Mouse (Mus musculus): Measurements from ENCODE around the gene Hist1h2bm.

Gene Hist1h2bm

DNA sequence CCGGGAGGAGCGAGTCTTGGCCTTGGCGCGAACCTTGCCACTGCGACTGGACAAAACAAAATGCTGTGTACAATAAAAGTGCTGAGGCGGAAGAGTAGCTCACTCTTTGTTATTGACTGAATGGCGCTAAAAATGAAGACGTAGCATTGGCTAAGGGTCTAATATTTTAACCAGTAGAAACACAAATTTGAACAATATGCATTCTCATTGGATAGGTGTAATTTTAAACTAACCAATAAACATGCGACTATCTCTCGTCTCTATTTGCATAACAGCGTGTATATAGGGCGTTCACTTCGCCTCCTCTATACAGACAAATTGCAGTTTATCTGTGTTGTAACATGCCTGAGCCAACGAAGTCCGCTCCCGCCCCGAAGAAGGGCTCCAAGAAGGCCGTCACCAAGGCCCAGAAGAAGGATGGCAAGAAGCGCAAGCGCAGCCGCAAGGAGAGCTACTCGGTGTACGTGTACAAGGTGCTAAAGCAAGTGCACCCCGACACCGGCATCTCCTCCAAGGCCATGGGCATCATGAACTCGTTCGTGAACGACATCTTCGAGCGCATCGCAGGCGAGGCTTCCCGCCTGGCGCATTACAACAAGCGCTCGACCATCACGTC lies at the start of gene Hist1h2bm:
TSS of gene Hist1h2bm (plus strand) at position 288 of the 616 bp plus-strand sequence.
- in situ Hi-C loops (cut with MboI, MseI): loop anchor here (5.0 to 25.0 kb wide), 3 partner anchors 315 to 1850 kb away; partner anchors contain the start of genes Hist1h2ad, Hist1h2ae, Hist1h2ah and Hist1h2bf

DNA sequence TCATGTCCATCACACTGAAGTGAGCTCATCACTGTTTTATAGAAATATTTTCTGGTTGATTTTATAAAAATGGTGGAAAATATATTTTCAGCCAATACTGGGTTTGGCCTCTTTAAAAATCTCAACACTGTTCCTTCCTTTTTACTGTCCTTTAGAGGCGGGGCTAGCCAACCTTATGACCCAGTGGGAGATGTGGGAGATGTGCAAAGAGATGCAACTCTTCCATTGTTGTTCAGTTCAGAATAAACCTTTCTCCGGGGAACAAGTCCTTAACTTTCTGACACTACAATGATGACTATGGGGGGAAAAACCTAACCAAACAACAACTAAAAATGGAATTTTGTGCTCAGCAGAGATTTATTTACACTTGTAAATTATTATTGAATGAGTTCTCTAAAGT lies 44.5 kb upstream of the Hist1h2bm start, which contains the start of gene Olfr1360:
TSS of gene Olfr1360 (minus strand) at position 101 of the 400 bp plus-strand sequence.
- in situ Hi-C loops (cut with MboI, MseI): no loop called here

DNA sequence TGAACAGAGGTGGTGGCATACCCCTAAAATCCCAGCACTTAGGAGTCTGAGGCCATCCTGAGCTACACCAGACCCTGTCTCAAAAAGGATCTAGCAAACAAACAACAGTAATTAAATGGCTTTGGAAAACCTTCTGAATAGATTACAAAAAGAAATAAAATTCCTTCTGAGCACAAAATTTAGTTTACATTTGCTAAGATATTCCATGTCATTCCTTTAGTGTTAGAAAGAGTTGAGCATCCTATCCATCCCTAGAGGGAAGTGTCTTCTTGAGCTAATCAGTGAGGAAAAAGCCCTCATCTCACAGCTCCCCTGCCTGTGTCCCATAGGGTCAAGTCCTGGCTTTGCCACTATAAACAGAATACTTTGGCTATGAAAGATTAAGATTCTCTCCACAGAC lies 24.0 kb upstream of the Hist1h2bm start, which contains the start of gene Olfr1359:
TSS of gene Olfr1359 (plus strand) at position 301 of the 400 bp plus-strand sequence.
- in situ Hi-C loops (cut with MboI, MseI): no loop called here

DNA sequence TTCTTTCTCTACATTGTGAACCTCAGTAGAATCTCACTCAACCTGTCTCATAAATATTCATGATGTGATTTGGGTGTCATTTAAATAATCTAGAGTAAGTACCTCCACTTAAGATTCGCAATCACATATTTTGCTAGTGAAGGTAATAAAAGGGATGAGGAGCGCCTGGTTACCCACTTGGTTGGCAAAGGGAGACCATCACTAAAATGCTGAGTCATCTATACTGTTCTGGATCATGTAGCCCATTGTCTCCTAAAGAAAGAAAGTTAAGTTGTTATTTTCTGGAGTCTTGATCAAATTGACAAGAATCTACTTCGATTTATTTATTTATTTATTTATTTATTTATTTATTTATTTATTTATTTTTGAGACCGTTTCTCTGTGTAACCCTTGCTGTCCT lies 15.2 kb upstream of the Hist1h2bm start:
- in situ Hi-C loops (cut with MboI, MseI): loop anchor here (25.0 kb wide), 1 partner anchor 1606 kb away; no protein-coding TSS in a partner anchor

DNA sequence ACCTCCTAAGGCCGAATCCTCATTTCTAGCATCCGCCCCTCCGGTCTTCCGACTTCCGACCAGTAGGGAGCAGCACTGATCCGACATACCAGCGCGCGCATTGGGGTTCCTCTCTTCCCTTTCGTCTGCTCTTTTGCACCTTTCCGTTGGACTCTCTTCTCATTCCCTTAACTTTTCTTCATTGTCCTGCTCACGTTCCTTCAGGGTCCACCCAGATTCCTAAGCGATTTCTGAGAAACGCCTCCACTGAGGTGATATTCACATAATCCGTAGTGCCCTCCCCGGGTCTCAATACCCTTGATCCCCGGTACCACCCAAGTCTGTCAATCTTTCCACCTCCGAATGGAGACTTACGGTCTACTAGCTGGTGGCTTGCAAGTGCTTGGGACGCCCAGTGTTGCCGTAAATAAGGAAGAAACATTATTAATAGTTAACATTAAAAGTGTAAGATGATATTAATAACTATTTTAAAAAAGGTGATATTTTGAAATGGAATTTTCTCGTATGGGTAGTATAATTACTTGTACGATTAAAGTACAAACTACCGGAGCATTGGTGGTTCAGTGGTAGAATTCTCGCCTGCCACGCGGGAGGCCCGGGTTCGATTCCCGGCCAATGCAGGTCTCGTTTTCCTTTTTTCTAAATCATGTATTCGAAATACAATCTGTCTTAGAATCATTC lies 11.7 kb upstream of the Hist1h2bm start:
- in situ Hi-C loops (cut with MboI, MseI): loop anchor here (10.0 to 25.0 kb wide), 2 partner anchors 215 to 1602 kb away; no protein-coding TSS in a partner anchor

DNA sequence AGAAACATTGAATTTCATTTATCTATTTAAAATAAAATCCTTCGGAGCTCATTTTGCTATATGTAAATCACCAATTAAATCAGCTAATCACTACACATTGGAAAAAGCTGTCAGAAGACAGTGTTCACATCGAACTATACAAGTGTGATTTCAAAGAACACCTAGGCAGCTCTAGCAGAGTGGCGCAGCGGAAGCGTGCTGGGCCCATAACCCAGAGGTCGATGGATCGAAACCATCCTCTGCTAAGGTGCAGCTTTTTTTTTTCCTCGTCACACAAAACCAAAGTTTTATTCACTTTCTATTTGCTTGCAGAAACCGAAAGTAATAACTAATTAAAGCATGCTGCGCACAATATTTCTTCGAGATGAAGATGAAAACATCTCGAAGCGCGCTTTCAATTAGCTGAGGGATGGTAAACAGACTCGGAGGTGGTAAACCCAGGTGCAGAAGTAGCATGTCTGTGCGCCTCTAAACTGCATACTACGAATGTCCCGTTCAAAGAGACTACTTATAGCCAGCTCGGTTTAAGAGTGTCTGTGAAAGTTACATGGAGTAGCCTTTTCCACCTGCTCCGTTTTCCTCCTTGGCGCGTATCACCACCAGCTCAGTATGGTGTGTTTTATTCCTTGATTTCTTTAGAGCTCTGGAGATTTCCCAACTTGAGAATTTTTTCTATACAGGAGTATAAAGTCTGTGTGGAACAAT lies 10.9 kb upstream of the Hist1h2bm start:
- in situ Hi-C loops (cut with MboI, MseI): loop anchor here (10.0 to 25.0 kb wide), 2 partner anchors 214 to 1601 kb away; no protein-coding TSS in a partner anchor

DNA sequence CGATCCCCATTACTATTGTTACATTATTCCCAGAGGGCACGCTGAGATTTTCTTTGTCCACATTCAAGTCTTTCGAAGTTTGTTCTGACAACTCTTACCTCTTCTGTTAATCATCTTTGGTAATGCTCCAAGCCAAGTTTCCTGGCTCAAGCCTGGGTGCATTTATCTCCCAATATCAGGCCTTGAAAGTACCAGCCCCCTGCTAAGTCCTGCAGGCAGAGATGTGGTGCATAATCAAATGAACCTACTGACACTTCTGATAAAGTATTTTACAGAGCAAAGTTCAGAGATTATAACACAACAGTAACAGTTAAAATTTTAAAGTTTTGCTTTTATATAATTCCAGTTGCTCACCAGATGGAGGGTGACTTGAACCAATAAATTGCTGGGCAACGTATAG lies 10.1 kb upstream of the Hist1h2bm start:
- in situ Hi-C loops (cut with MboI, MseI): loop anchor here (10.0 to 25.0 kb wide), 2 partner anchors 213 to 1601 kb away; no protein-coding TSS in a partner anchor

DNA sequence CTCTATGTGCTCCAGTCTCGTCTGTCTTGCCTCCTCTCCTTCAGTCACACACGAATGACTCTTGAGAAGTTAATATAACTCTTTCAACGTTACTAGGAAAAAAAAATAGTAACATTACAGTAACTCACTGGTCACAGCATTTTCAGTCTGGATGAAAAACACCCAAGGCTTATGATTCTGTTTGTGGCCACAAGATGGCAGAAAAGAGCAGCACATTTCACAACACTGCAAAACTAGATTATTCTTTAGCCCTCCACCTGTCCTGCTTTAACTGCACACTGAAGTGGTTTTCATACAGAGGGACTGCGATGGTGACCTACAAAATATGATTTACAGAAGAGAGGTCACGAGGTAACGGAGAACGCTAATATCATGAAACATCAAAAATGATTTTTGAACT lies 7.1 kb upstream of the Hist1h2bm start:
- in situ Hi-C loops (cut with MboI, MseI): loop anchor here (5.0 to 25.0 kb wide), 4 partner anchors 210 to 1968 kb away; partner anchors contain the start of genes Hist1h2ac, Hist1h2bc and Hist1h3g

DNA sequence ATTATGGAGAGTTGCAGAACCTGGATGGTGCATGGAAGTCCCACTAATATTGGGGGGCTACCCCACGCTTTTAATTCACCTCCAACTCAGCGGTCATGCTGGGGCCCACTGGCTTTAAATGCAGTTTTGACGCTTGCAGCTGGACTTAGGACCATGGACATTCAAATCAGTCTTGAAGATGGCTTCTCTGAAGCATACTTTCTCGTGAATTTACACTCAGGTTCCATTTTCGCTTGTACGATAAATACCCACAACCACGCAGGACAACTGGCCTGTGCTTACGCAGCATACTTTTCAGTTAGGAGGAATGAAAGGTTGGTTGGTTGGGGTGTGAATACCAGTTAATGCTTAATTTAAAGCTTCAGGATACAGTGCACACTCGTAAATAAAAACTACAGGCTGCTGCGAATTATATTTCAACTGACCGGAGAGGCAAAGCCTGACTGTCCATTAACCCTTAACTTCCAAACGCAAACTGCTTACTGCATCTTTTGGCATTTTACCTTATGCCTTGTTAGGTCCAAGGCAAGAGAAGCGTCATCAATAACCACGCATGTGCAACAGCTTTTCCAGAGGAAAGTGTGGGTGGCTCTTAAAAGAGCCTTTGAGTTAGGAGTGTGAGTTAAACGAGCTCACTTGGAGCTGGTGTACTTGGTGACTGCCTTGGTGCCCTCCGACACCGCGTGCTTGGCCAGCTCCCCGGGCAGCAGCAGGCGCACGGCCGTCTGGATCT lies 6.5 kb upstream of the Hist1h2bm start:
- in situ Hi-C loops (cut with MboI, MseI): loop anchor here (5.0 to 25.0 kb wide), 4 partner anchors 210 to 1967 kb away; partner anchors contain the start of genes Hist1h2ac, Hist1h2bc and Hist1h3g

DNA sequence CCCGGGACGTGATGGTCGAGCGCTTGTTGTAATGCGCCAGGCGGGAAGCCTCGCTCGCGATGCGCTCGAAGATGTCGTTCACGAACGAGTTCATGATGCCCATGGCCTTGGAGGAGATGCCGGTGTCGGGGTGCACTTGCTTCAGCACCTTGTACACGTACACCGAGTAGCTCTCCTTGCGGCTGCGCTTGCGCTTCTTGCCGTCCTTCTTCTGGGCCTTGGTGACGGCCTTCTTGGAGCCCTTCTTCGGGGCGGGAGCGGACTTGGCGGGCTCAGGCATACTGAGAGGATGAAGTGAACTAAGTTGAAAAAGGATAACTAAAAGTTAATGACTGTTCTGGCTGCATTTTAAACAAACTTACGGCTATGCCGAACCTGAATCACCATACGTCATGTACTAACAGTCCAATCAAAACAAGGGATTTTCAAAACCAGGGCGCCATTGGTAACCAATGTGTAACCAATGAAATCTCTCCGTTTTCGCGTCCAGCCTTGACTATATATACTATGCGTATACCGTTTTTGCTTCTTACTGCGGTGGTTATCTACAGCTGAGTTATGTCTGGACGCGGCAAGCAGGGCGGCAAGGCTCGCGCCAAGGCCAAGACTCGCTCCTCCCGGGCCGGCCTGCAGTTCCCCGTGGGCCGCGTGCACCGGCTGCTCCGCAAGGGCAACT lies 5.8 kb upstream of the Hist1h2bm start, which contains the start of the genes Hist1h2bl and Hist1h2ai:
TSS of gene Hist1h2bl (minus strand) at position 280 of the 676 bp plus-strand sequence.
TSS of gene Hist1h2ai (plus strand) at position 559 of the 676 bp plus-strand sequence.
- in situ Hi-C loops (cut with MboI, MseI): loop anchor here (5.0 to 25.0 kb wide), 4 partner anchors 209 to 1966 kb away; partner anchors contain the start of genes Hist1h2ac, Hist1h2bc and Hist1h3g

DNA sequence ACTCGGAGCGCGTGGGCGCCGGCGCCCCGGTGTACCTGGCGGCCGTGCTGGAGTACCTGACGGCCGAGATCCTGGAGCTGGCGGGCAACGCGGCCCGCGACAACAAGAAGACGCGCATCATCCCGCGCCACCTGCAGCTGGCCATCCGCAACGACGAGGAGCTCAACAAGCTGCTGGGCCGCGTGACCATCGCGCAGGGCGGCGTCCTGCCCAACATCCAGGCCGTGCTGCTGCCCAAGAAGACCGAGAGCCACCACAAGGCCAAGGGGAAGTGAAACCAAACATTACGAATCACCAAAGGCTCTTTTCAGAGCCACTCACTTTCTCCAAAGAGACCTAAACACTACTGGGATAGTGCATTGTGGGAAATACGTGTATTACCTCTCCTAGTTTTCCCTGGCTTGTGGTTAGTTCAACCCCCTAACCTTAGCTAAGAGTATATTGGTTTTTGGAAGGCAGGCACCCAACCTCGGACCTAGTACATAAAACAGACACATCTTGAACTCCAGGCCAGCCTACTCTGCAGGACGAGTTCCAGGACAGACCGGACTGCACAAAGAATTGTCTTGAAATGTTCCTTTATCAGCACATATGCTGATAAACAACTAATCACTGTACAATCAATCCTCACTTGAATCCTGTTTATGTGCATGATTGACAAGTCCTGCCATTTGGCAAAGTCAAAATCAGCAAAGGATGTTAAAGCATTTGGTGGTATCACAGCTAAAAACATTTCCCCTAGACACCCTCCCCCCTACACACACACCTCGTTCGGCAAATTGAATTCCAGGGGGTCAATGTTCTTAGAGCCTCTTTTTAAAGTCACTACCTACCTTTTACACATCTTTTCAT lies 5.1 kb upstream of the Hist1h2bm start:
- in situ Hi-C loops (cut with MboI, MseI): loop anchor here (5.0 to 25.0 kb wide), 4 partner anchors 208 to 1966 kb away; partner anchors contain the start of genes Hist1h2ac, Hist1h2bc and Hist1h3g

DNA sequence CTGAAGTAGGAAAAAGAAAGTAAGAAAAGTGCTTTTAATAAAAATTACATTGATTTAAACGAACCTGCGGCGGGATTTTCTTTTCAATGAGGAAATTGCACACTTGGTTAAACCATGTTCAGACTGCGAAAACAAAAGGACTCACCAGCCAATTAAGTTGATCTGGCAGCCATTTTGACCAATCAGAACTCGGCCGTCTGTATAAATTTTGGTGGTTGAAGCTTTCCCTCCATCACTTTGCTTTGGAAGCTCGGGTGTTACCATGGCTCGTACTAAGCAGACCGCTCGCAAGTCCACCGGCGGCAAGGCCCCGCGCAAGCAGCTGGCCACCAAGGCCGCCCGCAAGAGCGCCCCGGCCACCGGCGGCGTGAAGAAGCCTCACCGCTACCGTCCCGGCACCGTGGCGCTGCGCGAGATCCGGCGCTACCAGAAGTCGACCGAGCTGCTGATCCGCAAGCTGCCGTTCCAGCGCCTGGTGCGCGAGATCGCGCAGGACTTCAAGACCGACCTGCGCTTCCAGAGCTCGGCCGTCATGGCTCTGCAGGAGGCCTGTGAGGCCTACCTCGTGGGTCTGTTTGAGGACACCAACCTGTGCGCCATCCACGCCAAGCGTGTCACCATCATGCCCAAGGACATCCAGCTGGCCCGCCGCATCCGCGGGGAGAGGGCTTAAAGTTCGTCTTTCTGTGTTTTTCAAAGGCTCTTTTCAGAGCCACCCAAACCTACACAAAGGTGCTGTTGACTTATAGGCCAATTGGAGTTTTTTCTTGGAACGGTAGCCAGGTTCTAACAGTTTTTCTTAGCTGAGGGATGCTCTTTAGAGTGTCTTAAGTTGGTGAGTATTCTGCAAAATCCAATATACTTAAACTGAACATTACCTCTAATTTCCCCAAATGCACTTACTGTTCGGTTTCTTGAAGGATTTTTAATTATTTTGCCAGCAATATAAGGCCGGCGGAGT lies 4.2 kb upstream of the Hist1h2bm start, which contains the start of gene Hist1h3h:
TSS of gene Hist1h3h (plus strand) at position 263 of the 961 bp plus-strand sequence.
- in situ Hi-C loops (cut with MboI, MseI): loop anchor here (5.0 to 25.0 kb wide), 4 partner anchors 207 to 1965 kb away; partner anchors contain the start of genes Hist1h2ac, Hist1h2bc and Hist1h3g

DNA sequence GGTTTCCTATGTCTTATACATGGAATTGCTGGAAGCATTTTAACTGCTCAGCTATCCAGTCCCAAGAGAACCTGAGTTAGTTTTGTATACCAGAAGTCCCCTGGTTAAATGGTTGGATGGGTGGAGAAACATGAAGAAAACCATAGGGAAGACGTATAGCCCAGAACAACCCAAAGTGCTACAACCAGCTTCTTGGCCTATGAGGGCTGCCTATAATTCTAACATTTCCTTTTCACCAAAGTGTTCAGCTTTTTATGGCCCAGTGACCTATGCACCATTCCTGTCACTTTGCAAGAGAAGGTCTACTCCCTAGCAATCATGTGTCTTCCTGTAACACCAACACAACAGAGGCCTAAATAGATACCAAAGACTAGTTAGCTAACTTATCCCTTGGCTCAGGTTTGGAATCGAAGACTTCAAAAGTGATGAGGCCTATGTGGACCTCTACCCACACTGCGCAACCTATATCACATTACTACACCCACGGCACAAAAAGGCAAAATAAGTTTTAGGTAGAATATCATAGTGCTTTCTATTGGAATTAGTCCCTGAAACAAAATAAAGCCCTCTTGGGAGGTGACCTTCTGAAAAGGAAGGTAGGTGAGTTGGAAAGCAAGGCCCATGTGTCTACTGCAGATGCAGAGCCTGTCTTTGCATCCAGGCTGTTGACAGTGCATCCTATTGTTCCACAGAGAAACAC lies 3.3 kb upstream of the Hist1h2bm start:
- in situ Hi-C loops (cut with MboI, MseI): loop anchor here (5.0 to 25.0 kb wide), 4 partner anchors 206 to 1964 kb away; partner anchors contain the start of genes Hist1h2ac, Hist1h2bc and Hist1h3g

DNA sequence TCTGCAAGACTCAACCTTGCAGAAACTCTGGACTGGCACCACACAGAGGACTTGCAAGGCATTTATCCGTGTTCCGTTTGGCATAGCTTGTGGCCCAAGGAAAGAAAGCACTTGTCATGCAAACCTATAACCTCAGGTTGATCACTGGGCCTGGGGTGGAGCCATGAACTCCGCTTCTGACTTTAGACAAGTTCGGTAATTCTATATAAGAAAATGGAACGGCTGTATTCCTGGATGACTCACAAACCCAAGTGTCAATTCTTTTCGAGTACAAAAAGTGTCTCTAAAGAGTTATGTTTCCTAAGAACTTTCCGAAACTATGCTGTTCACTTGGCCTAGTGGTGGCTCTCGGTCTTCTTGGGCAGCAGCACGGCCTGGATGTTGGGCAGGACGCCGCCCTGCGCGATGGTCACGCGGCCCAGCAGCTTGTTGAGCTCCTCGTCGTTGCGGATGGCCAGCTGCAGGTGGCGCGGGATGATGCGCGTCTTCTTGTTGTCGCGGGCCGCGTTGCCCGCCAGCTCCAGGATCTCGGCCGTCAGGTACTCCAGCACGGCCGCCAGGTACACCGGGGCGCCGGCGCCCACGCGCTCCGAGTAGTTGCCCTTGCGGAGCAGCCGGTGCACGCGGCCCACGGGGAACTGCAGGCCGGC lies 612 bp upstream of the Hist1h2bm start:
- in situ Hi-C loops (cut with MboI, MseI): loop anchor here (5.0 to 25.0 kb wide), 3 partner anchors 316 to 1851 kb away; partner anchors contain the start of genes Hist1h2ad, Hist1h2ae, Hist1h2ah and Hist1h2bf

DNA sequence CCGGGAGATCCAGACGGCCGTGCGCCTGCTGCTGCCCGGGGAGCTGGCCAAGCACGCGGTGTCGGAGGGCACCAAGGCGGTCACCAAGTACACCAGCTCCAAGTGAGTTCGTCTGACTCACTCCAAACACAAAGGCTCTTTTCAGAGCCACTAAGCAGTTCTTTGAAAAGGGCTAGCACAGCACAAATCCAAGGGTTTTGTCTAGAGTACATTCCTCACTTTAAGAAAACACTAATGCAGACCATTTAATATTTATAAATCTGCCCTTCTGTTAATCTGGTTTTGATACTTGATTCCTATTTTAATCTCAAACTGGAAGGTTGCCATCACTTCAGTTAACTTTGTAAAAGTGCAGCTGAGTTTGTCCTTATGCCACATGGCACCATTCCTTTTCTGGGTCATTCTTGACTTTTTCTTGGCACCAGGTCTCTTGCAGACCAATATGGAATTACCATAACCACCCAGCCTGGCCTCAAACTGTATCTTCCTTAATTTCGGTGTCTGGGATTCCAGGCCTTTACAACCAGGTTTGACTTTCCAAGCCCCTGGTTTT lies 605 bp downstream of the Hist1h2bm start:
- in situ Hi-C loops (cut with MboI, MseI): loop anchor here (5.0 to 25.0 kb wide), 3 partner anchors 315 to 1850 kb away; partner anchors contain the start of genes Hist1h2ad, Hist1h2ae, Hist1h2ah and Hist1h2bf
